Comparison of ENCODE assay signal across 11 mouse cellular contexts in genomic region chr9:98973561-98973960, GRCm38 (mm10). TPM values are rescaled to one million over a fixed set of nuclear protein-coding genes. Genes with fewer than 3 reads are reported as not detected.
DNase-seq lines count a peak whose midpoint lies in the region; ATAC-seq lines count a peak whose summit lies in the region.
"Had no signal": no experiment of that assay in that cellular context is flagged by ENCODE, and none has a peak within 500 bp of the region (broad histone marks: within the 10 kb centered on the region; RNA-seq: fewer than 3 reads in every experiment).

No protein-coding gene starts in this region.

- DNase-seq in heart, postnatal 4 days, result no peak
- no peak for DNase-seq in frontal cortex, postnatal 10 days (ENCODE audit: low spot score in 2 of 2)
- no peak for DNase-seq in frontal cortex, postnatal 36 days (ENCODE audit: low spot score in 2 of 2)
- DNase-seq: adrenal gland, adult 8-10 months; thymus, postnatal 4 days had no signal

- 9% methylated on average over 7 of the region's 7 CpGs for WGBS in heart, embryonic 15.5 days
- WGBS in embryonic facial prominence, embryonic 13.5 days, result 6% methylated on average over 7 of the region's 7 CpGs
- WGBS in intestine, embryonic 15.5 days, result 8% methylated on average over 7 of the region's 7 CpGs
- 5% methylated on average over 7 of the region's 7 CpGs for WGBS in midbrain, embryonic 16.5 days

- no peak overlapping the region for H3K9ac ChIP-seq in heart, embryonic 15.5 days
- no peak overlapping the region for H3K9ac ChIP-seq in embryonic facial prominence, embryonic 13.5 days
- H3K9ac ChIP-seq in intestine, embryonic 15.5 days, result no peak overlapping the region
- H3K9ac ChIP-seq in midbrain, embryonic 16.5 days (ENCODE audit: low read depth, low read length), result no peak overlapping the region

- H3K9me3 ChIP-seq in heart, embryonic 15.5 days (replicated peaks), result 0 out of 2 replicates have a peak, but pooled peaks cover 4% of the 10 kb centered on the region
- H3K9me3 ChIP-seq in embryonic facial prominence, embryonic 13.5 days, result no peaks in the 10 kb centered on the region; the same call in 1 of the 2 replicates
- H3K9me3 ChIP-seq in intestine, embryonic 15.5 days, result no peaks in the 10 kb centered on the region; the same call in 1 of the 2 replicates
- H3K9me3 ChIP-seq in midbrain, embryonic 16.5 days (replicated peaks; ENCODE audit: control insufficient read depth, low read length, poor library complexity, severe bottlenecking), result 0 out of 2 replicates have a peak, but pooled peaks cover 3% of the 10 kb centered on the region

- H3K4me2 ChIP-seq in heart, embryonic 15.5 days, result peak overlapping the region; percentile 79
- H3K4me2 ChIP-seq in embryonic facial prominence, embryonic 13.5 days, result peak overlapping the region; percentile 73
- peak overlapping the region; percentile 76 for H3K4me2 ChIP-seq in intestine, embryonic 15.5 days (replicated peaks)
- H3K4me2 ChIP-seq in midbrain, embryonic 16.5 days (ENCODE audit: low read length), result peak overlapping the region; percentile 50; the same call in 1 of the 2 replicates

- no peak for ATAC-seq in heart, embryonic 15.5 days (replicated peaks; ENCODE audit: insufficient number of reproducible peaks, insufficient read depth, low FRiP score, low read depth)
- ATAC-seq in embryonic facial prominence, embryonic 13.5 days (ENCODE audit: insufficient number of reproducible peaks, insufficient read depth, low FRiP score, low TSS enrichment, low read depth), result no peak
- no peak for ATAC-seq in intestine, embryonic 15.5 days
- no peak for ATAC-seq in midbrain, embryonic 16.5 days
- no peak for ATAC-seq in cerebellum, adult (ENCODE audit: insufficient number of reproducible peaks, low FRiP score, low TSS enrichment)

- H3K27ac ChIP-seq in heart, embryonic 15.5 days, result no peak overlapping the region
- H3K27ac ChIP-seq in embryonic facial prominence, embryonic 13.5 days, result no peak overlapping the region
- no peak overlapping the region for H3K27ac ChIP-seq in intestine, embryonic 15.5 days
- H3K27ac ChIP-seq in midbrain, embryonic 16.5 days (ENCODE audit: low read length), result no peak overlapping the region

- peak overlapping the region; percentile 52 for H3K4me3 ChIP-seq in heart, embryonic 15.5 days
- peak overlapping the region; percentile 40 for H3K4me3 ChIP-seq in embryonic facial prominence, embryonic 13.5 days
- peak overlapping the region; percentile 33 for H3K4me3 ChIP-seq in intestine, embryonic 15.5 days (replicated peaks)
- peak overlapping the region; percentile 17 for H3K4me3 ChIP-seq in midbrain, embryonic 16.5 days (ENCODE audit: low read depth, low read length)

- H3K36me3 ChIP-seq in heart, embryonic 15.5 days, result no peaks in the 10 kb centered on the region
- H3K36me3 ChIP-seq in embryonic facial prominence, embryonic 13.5 days, result no peaks in the 10 kb centered on the region
- no peaks in the 10 kb centered on the region for H3K36me3 ChIP-seq in intestine, embryonic 15.5 days
- no peaks in the 10 kb centered on the region for H3K36me3 ChIP-seq in midbrain, embryonic 16.5 days (ENCODE audit: control insufficient read depth, insufficient read depth, low read length)

- H3K27me3 ChIP-seq in heart, embryonic 15.5 days, result peaks cover 81% of the 10 kb centered on the region
- peaks cover 90% of the 10 kb centered on the region for H3K27me3 ChIP-seq in embryonic facial prominence, embryonic 13.5 days
- peaks cover 72% of the 10 kb centered on the region for H3K27me3 ChIP-seq in intestine, embryonic 15.5 days (replicated peaks)
- H3K27me3 ChIP-seq in midbrain, embryonic 16.5 days (ENCODE audit: control insufficient read depth, insufficient read depth, low read depth, low read length), result peaks cover 47% of the 10 kb centered on the region

- H3K4me1 ChIP-seq in heart, embryonic 15.5 days (replicated peaks), result peaks cover 8% of the 10 kb centered on the region
- peaks cover 10% of the 10 kb centered on the region for H3K4me1 ChIP-seq in embryonic facial prominence, embryonic 13.5 days
- H3K4me1 ChIP-seq in intestine, embryonic 15.5 days (replicated peaks), result peaks cover 9% of the 10 kb centered on the region
- peaks cover 2% of the 10 kb centered on the region for H3K4me1 ChIP-seq in midbrain, embryonic 16.5 days (ENCODE audit: control insufficient read depth, insufficient read depth, low read length)

RNA-seq across cellular contexts. Expression of gene Faim, which starts 12.6 kb away (rescaled TPM):
- 27.3 and 30.6 TPM in 2 replicates for polyA plus RNA-seq in heart, embryonic 15.5 days (2015; fragmentation: Nextera tagmentation; extraction: Ambion mirVana)
- 10 to 100 TPM; 12.5 to 14.2 TPM for total RNA-seq in heart, postnatal 4 days (2021)
- polyA plus RNA-seq in embryonic facial prominence, embryonic 13.5 days (2015; fragmentation: Nextera tagmentation; extraction: Ambion mirVana), result 48.8 and 59.1 TPM in 2 replicates
- 39.9 and 42.8 TPM in 2 replicates for polyA plus RNA-seq in intestine, embryonic 15.5 days (2015; fragmentation: Nextera tagmentation; extraction: Ambion mirVana)
- polyA plus RNA-seq in midbrain, embryonic 16.5 days (2015; fragmentation: Nextera tagmentation; extraction: Ambion mirVana), result 118 and 119 TPM in 2 replicates

RNA-seq across cellular contexts. Expression of gene Foxl2, which starts 18.5 kb away (rescaled TPM):
- polyA plus RNA-seq in heart, embryonic 15.5 days (2015; fragmentation: Nextera tagmentation; extraction: Ambion mirVana), result not detected in 2 replicates
- not detected for total RNA-seq in heart, postnatal 4 days (2021)
- 1.2 and 1.7 TPM in 2 replicates for polyA plus RNA-seq in embryonic facial prominence, embryonic 13.5 days (2015; fragmentation: Nextera tagmentation; extraction: Ambion mirVana)
- polyA plus RNA-seq in intestine, embryonic 15.5 days (2015; fragmentation: Nextera tagmentation; extraction: Ambion mirVana), result not detected in 2 replicates
- 0.49 and 0.52 TPM in 2 replicates for polyA plus RNA-seq in midbrain, embryonic 16.5 days (2015; fragmentation: Nextera tagmentation; extraction: Ambion mirVana)
- total RNA-seq: CH12.LX had no signal
